Mouse (Mus musculus) ES-E14 (cell line): Measurements from ENCODE around the gene Stk16.

Experiments
- CHD2 ChIP-seq: IDR thresholded peaks from 2 replicates; pipeline ENCODE4 v1.6.1; 2014; ENCODE audit warnings: mild to moderate bottlenecking, low read depth, low read length, inconsistent platforms
- HCFC1 ChIP-seq: IDR thresholded peaks from 2 replicates; pipeline ENCODE4 v1.6.1; 2012; ENCODE audit warnings: low read length, inconsistent platforms, borderline replicate concordance; ENCODE audit not compliant: insufficient read depth
- MAFK ChIP-seq: IDR thresholded peaks from 2 replicates; pipeline ENCODE4 v1.6.1; 2014; ENCODE audit warnings: mild to moderate bottlenecking, low read depth, low read length, inconsistent platforms; ENCODE audit not compliant: insufficient read depth
- ZC3H11A ChIP-seq: IDR thresholded peaks from 2 replicates; pipeline ENCODE4 v1.6.1; 2012; ENCODE audit warnings: low read depth, mild to moderate bottlenecking, inconsistent platforms, low read length, borderline replicate concordance
- ZNF384 ChIP-seq: IDR thresholded peaks from 2 replicates; pipeline ENCODE4 v1.6.1; 2012; ENCODE audit warnings: low read depth, low read length, inconsistent platforms

DNA sequence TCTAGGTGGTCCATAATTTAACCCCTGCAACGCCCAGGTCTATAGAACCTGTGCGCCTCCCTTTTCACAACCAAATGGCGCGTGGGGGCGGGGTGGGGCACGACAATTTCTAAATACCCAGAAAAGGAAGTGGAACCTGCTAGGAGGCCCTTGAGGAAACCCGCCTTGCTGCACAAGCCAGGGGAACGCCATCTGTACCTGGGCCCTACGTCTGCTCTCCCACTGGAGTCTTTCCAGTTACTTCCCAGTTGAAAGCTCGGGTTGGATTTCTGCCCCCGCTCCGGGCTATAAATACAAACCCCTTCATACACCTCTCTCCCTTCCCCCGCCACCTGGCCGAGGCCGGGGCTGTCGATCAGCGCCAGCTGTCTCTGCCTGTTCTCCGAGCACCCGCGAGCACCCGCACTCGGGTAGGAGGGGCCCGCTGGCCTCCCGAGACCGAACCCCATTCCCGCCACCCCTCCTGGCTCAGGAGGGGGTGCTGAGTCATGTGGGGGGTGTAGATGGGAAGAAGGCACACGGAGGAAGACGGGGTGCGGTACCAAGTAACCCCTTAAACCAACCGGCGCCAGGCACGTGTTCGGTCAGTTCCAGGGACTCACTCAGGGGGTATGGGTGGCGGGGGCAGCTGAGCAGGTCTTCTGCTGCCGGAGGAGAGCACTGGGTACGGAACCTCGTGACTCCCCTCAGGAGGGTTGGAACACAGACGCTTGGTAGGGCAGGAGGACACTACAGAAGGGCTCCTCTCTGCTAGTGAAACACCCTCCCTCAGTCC is 7.8 kb downstream of the Stk16 start:
- TF ChIP-seq CHD2 (no peak), ZC3H11A (no peak), HCFC1 (no peak), ZNF384 (no peak), MAFK (0 out of 2 replicates have a peak, but pooled peaks have one; percentile 2)
